Mouse (Mus musculus) adrenal gland (tissue): ENCODE measurements around the gene Bbs9.

Experiments used
- intact Hi-C: fragments of 180-260 bp; cut with DNase I; formaldehyde crosslinking; loops from one replicate; pipeline ENCODE4 v1.15.1; 2025

Gene Bbs9

DNA sequence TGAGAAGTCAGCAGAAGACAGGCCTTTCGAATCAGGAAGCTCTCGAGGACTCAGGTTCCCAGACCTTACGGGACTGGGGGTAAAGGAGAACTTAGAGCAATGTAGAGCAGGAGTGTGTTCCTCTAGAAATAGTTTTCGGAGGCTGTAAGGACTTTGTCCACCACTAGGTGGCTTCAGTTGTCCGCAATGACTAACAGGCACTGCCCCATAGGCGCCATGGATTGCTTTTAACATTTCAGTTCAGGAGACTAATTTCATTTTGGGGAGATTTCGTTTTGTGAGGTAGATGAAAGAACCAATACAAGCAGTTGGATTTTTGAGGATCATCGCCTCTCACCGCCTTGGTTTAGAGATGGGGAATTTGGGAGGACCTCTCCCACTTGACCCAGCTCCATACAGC, 149.5 kb downstream of the Bbs9 start:
- intact Hi-C loops = no loop called here

DNA sequence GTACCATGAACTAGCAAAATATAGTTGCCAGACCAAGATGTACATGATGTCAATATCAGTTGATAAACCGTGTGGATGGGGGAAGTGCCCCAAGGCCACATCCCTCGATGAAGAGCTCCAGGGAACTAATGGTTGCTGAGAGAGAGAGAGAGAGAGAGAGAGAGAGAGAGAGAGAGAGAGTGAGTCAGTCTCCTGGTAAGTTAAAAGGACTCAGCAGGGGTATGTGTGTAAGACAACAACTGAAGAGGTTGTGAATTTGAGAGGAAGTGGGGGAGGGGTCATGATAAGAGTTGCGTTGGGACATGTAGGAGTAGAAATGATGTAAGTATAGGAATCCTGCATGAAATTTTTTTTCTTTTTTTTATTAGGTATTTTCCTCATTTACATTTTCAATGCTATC, 150.5 kb downstream of the Bbs9 start:
- intact Hi-C loops = no loop called here

GRCm38 (mm10) chr9:22627912-22628311, 152.4 kb downstream of the Bbs9 start:
- intact Hi-C loops = no loop called here

DNA sequence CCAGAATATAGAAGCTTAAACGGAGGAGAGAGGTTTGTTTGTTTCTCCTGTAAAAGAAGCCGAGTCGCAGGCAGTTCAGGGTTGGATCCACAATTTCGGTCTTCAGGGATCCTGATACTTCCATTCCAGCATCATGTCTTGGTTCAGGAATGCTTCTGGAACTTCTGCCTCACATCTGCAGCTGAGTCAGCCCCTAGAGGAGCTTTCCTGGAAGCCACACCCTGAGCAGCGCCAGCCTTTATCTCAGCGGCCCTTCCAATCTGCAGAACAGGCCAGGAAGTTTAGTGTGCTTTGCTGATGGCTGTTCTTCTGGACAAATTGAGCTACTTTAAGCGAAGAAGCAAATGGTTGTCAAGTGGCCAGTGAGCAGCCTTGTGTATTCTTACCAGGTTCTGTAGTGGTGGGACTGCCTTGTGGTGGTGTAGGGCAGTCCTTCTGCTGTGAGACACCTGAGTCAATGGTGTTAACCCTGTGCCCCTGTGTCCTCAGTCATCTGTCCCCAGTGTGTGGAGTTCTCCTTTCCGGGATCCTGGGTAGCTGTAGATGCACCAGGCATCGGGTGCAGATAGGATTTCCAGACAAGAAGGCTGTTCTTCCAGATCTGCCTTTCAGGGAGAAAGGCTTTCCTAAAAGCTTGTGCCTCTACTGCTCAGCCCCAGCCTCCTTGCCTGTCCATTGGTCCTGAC, 157.4 kb downstream of the Bbs9 start:
- intact Hi-C loops = no loop called here

- intact Hi-C loops = no loop called here
Measured at GRCm38 (mm10) chr9:22638502-22638901, 163.0 kb downstream of the Bbs9 start.

GRCm38 (mm10) chr9:22640683-22641431, 165.3 kb downstream of the Bbs9 start:
- intact Hi-C loops = no loop called here

DNA sequence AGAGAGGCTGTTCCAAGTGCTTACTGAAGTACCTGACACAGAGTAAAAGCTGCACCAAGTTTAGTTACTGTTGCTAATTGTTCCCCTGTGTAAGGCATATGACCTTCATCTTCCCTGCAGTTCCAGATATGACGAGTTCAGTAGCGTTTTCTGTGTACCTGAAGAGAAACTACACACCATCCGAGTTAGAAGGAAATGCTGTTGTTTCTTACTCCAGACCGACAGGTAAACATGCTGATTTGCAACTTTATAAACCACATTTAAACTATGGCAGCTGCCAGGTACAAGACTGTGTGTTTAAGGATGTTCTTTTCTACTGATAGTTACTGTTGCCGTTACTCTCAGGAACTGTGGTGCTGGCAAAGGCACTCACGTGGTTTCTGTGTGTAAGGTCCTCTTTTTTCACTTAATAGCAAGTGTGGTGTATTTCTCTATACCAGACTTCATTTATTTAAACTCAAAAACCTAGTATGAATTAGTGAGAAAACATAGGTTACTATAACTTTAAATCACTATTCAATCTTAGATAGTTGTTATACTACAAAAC, 170.4 kb downstream of the Bbs9 start:
- intact Hi-C loops = no loop called here

DNA sequence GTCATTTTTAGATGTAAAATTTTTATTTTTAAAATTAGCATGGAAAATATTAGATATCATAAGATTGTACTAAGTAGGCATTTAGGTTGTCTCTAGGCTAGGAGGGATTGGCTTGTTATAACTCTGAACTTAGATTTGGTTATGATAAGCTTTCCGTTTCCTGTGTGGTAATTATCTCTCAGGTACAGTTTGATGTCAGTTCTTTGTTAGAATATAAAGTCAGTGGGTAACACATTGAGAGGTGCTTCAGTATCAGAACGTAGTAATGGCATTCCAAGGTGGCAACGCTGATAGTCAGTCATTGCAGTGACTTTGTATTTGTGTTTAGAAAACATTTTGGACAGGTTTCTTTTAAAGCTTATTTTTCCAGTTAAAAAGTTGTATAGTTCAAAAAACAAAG, 170.9 kb downstream of the Bbs9 start:
- intact Hi-C loops = no loop called here

DNA sequence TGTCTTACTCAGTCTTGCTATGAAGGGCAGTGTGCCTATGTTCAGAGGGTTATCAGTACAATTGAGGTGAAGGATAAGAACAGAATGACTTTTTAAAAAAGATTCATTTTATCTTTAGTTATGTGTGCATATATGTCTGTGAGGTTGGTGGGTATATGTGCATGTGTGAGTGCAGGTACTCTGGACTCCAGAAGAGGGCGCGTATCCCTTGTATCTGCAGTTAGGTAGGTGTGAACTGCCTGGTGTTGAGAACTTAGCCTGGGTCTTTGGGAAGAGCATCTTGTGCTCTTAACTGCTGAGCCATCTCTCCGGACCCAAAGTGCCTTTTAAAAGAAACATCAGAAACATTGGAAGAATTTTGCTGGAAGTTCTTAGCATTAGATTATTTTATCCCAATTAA, 172.6 kb downstream of the Bbs9 start:
- intact Hi-C loops = no loop called here

DNA sequence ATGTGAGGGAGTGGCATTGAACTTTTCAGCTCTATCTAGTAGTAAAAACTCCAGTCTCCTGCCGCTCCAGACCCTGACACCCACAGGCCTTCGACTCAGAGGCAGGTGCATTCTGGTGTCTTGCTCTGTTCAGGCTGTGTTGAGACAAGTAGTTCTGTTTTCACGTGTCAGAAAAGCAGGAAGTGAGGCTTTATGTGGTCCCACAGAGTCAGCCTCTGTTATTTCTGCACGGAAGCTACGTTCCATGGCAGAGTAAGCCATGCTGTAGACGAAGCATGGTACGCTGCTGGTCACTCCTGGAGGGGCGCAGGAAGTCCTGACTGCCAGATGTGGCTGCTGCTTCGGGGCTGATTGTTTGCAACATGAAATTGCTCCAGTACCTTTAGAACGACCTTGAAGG, 174.1 kb downstream of the Bbs9 start:
- intact Hi-C loops = no loop called here

- intact Hi-C loops = no loop called here
Measured at GRCm38 (mm10) chr9:22650781-22651180, 175.3 kb downstream of the Bbs9 start.

DNA sequence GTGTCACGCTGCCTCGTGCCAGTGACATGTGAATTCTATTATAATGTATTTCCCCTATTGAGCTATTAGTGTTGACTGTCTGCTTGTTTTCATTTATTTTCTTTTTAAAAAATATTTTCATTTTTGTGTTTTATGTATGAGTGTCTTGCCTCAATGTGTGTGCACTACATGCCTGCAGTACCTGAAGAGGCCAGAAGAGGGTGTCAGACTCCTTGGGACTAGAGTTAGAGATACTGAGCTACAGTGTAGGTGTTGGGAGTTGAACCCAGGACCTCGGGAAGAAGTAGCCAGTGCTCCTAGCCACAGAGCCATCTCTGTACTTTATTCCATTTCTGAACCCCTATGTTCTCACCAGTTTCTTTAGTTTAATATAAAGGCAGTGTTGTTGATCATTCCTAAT, 176.1 kb downstream of the Bbs9 start:
- intact Hi-C loops = no loop called here

GRCm38 (mm10) chr9:22654726-22655393, 179.3 kb downstream of the Bbs9 start:
- intact Hi-C loops = no loop called here

DNA sequence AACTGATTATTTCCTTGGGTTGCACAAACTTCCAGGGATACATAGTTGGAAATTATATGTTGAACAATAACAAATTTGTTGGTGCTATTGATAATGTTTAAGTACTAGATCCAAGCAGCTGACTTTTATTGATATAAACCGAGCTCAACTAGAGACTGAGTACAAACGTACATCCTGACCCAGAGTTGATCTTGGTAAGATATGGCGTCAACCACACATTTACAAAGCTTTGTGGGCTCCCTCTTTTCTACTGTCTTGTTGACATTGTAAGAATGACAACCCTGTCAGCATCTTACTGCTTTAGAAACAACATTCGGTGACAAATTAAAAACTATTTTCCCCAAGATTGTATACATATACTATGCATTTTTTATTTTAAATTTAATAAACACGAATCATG, 181.7 kb downstream of the Bbs9 start:
- intact Hi-C loops = no loop called here

GRCm38 (mm10) chr9:22665155-22665554, 189.6 kb downstream of the Bbs9 start:
- intact Hi-C loops = no loop called here

GRCm38 (mm10) chr9:22672937-22673336, 197.4 kb downstream of the Bbs9 start:
- intact Hi-C loops = no loop called here

DNA sequence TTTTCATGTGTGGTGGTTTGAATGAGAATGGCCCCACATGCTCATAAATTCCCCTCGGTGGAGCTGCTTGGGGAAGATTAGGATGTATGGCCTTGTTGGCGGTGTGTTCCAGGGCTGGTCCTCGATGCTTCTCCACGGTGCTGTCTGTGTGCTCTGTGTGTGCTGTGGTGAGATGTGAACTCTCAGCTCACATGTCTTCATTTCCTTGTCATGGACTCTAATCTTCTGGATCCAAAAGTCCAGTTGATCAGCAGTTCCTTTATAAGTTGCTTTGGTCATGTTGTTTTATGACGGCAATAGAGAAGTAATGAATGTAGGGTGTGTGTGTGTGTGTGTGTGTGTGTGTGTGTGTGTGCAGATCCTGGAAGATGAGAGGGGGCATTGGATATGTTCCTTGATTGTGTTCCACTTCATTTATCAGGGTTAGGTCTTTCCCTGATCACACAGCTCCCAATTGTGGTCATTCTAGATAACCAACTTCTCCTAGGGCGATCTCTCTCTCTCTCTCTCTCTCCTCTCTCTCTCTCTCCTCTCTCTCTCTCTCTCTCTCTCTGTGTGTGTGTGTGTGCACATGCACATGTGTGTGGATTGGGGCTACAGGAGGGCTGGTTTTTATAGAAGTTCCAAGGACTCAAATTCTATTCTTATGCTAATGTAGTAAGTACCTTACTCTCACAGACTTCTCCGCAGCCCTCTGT, 201.8 kb downstream of the Bbs9 start:
- intact Hi-C loops = no loop called here

- intact Hi-C loops = no loop called here
Measured at GRCm38 (mm10) chr9:22677997-22678396, 202.5 kb downstream of the Bbs9 start.

GRCm38 (mm10) chr9:22678496-22678895, 203.0 kb downstream of the Bbs9 start:
- intact Hi-C loops = no loop called here

DNA sequence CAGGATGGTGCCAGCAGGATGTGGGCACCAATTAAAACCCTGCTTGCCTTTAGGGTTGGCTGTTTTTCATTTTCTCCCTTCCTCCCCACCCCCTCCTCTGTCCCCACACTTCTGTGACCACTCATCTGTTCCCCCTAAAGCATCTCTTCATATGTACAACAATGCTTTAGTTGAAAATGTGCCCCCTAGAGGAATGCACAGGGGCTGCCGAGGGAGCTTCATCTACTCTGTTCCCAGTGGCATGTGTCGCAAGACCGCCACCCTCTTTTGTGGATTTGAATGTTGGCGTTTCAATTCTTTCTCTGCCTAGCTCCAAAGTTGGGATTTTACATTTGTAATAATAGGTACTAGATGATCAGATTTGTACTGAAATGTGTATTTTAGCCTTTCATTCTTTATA, 204.0 kb downstream of the Bbs9 start:
- intact Hi-C loops = no loop called here

GRCm38 (mm10) chr9:22680031-22680430, 204.5 kb downstream of the Bbs9 start:
- intact Hi-C loops = no loop called here

- intact Hi-C loops = no loop called here
Measured at GRCm38 (mm10) chr9:22680484-22680883, 205.0 kb downstream of the Bbs9 start.
